Mouse (Mus musculus): ENCODE measurements around the gene Klb.

DNA sequence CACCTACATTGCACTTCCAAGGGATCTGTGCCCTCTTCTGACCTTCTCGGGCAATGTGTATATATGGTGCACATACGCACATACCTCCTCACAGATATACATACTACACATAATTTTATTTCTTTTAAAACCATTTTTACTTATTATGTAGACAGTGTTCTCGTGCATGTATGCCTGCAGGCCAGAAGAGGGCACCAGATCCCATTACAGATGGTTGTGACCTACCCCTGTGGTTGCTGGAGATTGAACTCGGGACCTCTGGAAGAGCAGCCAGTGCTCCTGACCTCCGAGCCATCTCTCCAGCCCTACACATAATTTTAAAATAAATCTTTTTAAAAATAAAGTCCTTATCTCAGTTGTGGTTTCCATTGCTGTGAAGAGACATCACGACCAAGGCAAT is 9.7 kb upstream of the Klb start:
- TF ChIP-seq CTCF (IDR thresholded peaks at IDR 0.05; ENCODE audit: low read depth, low read length) (no peak), GATA1 (IDR thresholded peaks at IDR 0.05; ENCODE audit: borderline replicate concordance, low read length) (no peak), TAL1 (conservative IDR thresholded peaks at IDR 0.05; ENCODE audit: low read depth, low read length) (no peak)

Data from G1E (cell line).